Mouse (Mus musculus): ENCODE data around the gene Angptl1. TPM values are rescaled to one million over a fixed set of nuclear protein-coding genes. Genes with fewer than 3 reads are reported as not detected.

Gene Angptl1
- 0.98 and 1.6 TPM in 2 replicates for polyA plus RNA-seq (2015; fragmentation: Nextera tagmentation; extraction: Ambion mirVana)

DNA sequence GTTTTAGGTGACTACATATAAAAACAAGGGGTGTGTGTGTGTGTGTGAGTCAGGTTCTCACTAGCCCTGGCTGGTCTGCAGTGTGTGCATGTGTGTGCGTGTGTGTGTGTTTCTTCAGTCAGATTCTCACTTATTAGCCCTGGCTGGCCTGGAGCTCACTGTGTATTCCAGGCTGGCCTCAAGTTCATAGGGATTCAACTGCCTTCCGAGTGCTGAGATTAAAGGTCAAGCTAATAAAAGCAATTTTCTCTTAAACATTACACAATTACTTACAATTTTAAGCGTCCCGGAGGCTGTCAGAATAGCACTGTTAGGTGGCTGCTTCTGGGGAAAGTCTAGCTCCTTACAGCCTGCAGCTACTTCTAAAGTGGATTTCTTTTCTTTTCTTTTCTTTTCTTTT lies at the start of gene Angptl1:
Gene Angptl1 (plus strand): TSS at position 386 of the 400 bp plus-strand sequence.

Other genes with a start within 250 kb of the Angptl1 start
- 3.7 and 5.2 TPM in 2 replicates for gene Tor3a, start 164.2 kb upstream of the Angptl1 start, polyA plus RNA-seq (2015; fragmentation: Nextera tagmentation; extraction: Ambion mirVana)
- gene Fam20b, start 119.5 kb upstream of the Angptl1 start, polyA plus RNA-seq (2015; fragmentation: Nextera tagmentation; extraction: Ambion mirVana) = 26.6 and 28.1 TPM in 2 replicates
- 60.9 and 66.7 TPM in 2 replicates for gene Ralgps2, start 101.1 kb downstream of the Angptl1 start, polyA plus RNA-seq (2015; fragmentation: Nextera tagmentation; extraction: Ambion mirVana)